8 mouse cellular contexts compared by ENCODE assay signal in genomic region chr2:153014758-153015593, GRCm38 (mm10). TPM values are rescaled to one million over a fixed set of nuclear protein-coding genes. Genes with fewer than 3 reads are reported as not detected.
DNase-seq lines count a peak whose midpoint lies in the region; ATAC-seq and TF ChIP-seq lines count a peak whose summit lies in the region.

Gene Pdrg1 (minus strand): TSS chr2:153015427.

- H3K9ac ChIP-seq in hindbrain, postnatal 0 days (replicated peaks; ENCODE audit: low read length): peak within 1 kb of the TSS; percentile 64

- peak within 1 kb of the TSS; percentile 86 for H3K4me3 ChIP-seq in gastrocnemius, adult 2 months
- H3K4me3 ChIP-seq in hindbrain, postnatal 0 days (ENCODE audit: low read length): peak within 1 kb of the TSS; percentile 71
- peak within 1 kb of the TSS; percentile 98 for H3K4me3 ChIP-seq in left cerebral cortex, adult 2 months

- no peaks in the 10 kb centered on the region for H3K27me3 ChIP-seq in hindbrain, postnatal 0 days (ENCODE audit: insufficient read depth, low read length)

- peaks cover 13% of the 10 kb centered on the region for H3K36me3 ChIP-seq in hindbrain, postnatal 0 days (ENCODE audit: insufficient read depth, low read length)

- no peaks in the 10 kb centered on the region for H3K4me1 ChIP-seq in hindbrain, postnatal 0 days (ENCODE audit: insufficient read depth, low read length)

- H3K4me2 ChIP-seq in hindbrain, postnatal 0 days (ENCODE audit: low read depth, low read length): peak within 1 kb of the TSS; percentile 92

- peak within 1 kb of the TSS; percentile 92 for H3K27ac ChIP-seq in gastrocnemius, adult 2 months
- H3K27ac ChIP-seq in hindbrain, postnatal 0 days: peak within 1 kb of the TSS; percentile 49
- H3K27ac ChIP-seq in left cerebral cortex, adult 2 months: peak within 1 kb of the TSS; percentile 81

- DNase-seq in ZHBTc4 (ENCODE audit: low read depth, low spot score): peak; percentile 97
- DNase-seq in gastrocnemius, adult 2 months: peak; percentile 96
- DNase-seq in hindbrain, postnatal 0 days (ENCODE audit: low spot score): peak; percentile 98
- peak; percentile 95 to 96 for DNase-seq in left cerebral cortex, adult 2 months (ENCODE audit: extremely low spot score in 1 of 2, low spot score in 2 of 2)
- DNase-seq in right cerebral cortex, adult 2 months (ENCODE audit: low spot score in 2 of 2): peak; percentile 95 to 96
- peak; percentile 94 for DNase-seq in urinary bladder, postnatal 14 days (ENCODE audit: low spot score)

- 2% methylated on average over 53 of the region's 54 CpGs for WGBS in hindbrain, postnatal 0 days

- intact Hi-C loops in gastrocnemius, adult 2 months (cut with DNase I): loop anchor here (2.0 to 10.0 kb wide), 3 partner anchors 100 to 340 kb away; partner anchors contain the start of gene Bcl2l1
- intact Hi-C loops in left cerebral cortex, adult 2 months (cut with DNase I): loop anchor here (1.0 to 5.0 kb wide), 3 partner anchors 53 to 101 kb away; partner anchors contain the start of gene Ttll9

- ATAC-seq in common myeloid progenitor, adult 5-6 weeks (replicated peaks; ENCODE audit: low read depth, poor library complexity, severe bottlenecking): peak; percentile 94
- peak; percentile 95 for ATAC-seq in hindbrain, postnatal 0 days
- ATAC-seq in megakaryocyte, adult 5-6 weeks (ENCODE audit: poor library complexity, severe bottlenecking): peak; percentile 98

- TF ChIP-seq CTCF in gastrocnemius, adult 2 months (IDR thresholded peaks at IDR 0.05): no peak; the same call in 1 of the 2 replicates
- peak; percentile 97 for TF ChIP-seq CTCF in hindbrain, postnatal 0 days (IDR thresholded peaks at IDR 0.05; ENCODE audit: low read depth)
- peak; percentile 100 for TF ChIP-seq CTCF in left cerebral cortex, adult 2 months (IDR thresholded peaks at IDR 0.05)

- H3K9me3 ChIP-seq in hindbrain, postnatal 0 days (ENCODE audit: low read length): no peaks in the 10 kb centered on the region

RNA-seq across cellular contexts. Expression of gene Pdrg1, which starts in this region (rescaled TPM):
- 109 and 138 TPM in 2 replicates for total RNA-seq in common myeloid progenitor, adult 5-6 weeks (2017)
- 10 to 100 TPM; 73.6 to 91.5 TPM for total RNA-seq in gastrocnemius, adult 2 months (2021)
- total RNA-seq in hindbrain, postnatal 0 days (2014; rRNA removed): 45.3 and 85.8 TPM in 2 replicates
- polyA plus RNA-seq in hindbrain, postnatal 0 days (2015; fragmentation: Nextera tagmentation; extraction: Ambion mirVana): 221 and 224 TPM in 2 replicates
- 10 to 100 TPM; 55.5 to 60.5 TPM for total RNA-seq in left cerebral cortex, adult 2 months (2021)
- 34.0 and 38.6 TPM in 2 replicates for total RNA-seq in megakaryocyte, adult 5-6 weeks (2015)
- 80.2 and 129 TPM in 2 replicates for total RNA-seq in megakaryocyte, adult 5-6 weeks (2017)

Comparison
In these comparisons a context has a peak if more than half of its experiments do, and no peak if none do; other contexts are left out.
1. Peak in every context shown above with its lines: DNase-seq, ATAC-seq, H3K4me3 ChIP-seq and H3K27ac ChIP-seq.